Mouse (Mus musculus) lung, embryonic 14.5 days (tissue): Measurements from ENCODE around the gene Lrfn3. TPM values are rescaled to one million over a fixed set of nuclear protein-coding genes. Genes with fewer than 3 reads are reported as not detected.
A peak's percentile ranks its signal among the peaks of the same experiment; 100 is the strongest.

ENCODE experiments used
- ATAC-seq: fragments of 200-750 bp; cut with Nextera tagmentation; 2 replicates; pipeline ENCODE4 v1.8.0; 2017; ENCODE audit warnings: mild to moderate bottlenecking, moderate TSS enrichment, moderate library complexity; ENCODE audit not compliant: insufficient read depth
- DNase-seq: peaks from one replicate; pipeline ENCODE4 v3.0.0-alpha.2; 2015
- H3K27ac ChIP-seq: fragments of 300-500 bp; sonication (generic); 2 replicates; pipeline ENCODE4 v1.5.1; 2014; ENCODE audit warnings: low read depth, mild to moderate bottlenecking, moderate library complexity
- H3K27me3 ChIP-seq: fragments of 300-500 bp; sonication (generic); 2 replicates; pipeline ENCODE4 v1.6.1; 2014; ENCODE audit warnings: low read length, control low read depth; ENCODE audit not compliant: insufficient read depth
- H3K36me3 ChIP-seq: fragments of 300-500 bp; sonication (generic); 2 replicates; pipeline ENCODE4 v1.6.1; 2014; ENCODE audit warnings: control low read depth; ENCODE audit not compliant: insufficient read depth
- H3K4me1 ChIP-seq: fragments of 300-500 bp; sonication (generic); 2 replicates; pipeline ENCODE4 v1.6.1; 2014; ENCODE audit warnings: antibody characterized with exemption, control low read depth; ENCODE audit not compliant: insufficient read depth
- H3K4me2 ChIP-seq: fragments of 300-500 bp; sonication (generic); 2 replicates; pipeline ENCODE4 v1.6.1; 2014; ENCODE audit warnings: mild to moderate bottlenecking
- H3K4me3 ChIP-seq: fragments of 300-500 bp; sonication (generic); 2 replicates; pipeline ENCODE4 v1.5.1; 2014; ENCODE audit warnings: low read depth, low read length
- H3K9ac ChIP-seq: fragments of 300-500 bp; sonication (generic); 2 replicates; pipeline ENCODE4 v1.6.1; 2014
- H3K9me3 ChIP-seq: fragments of 300-500 bp; sonication (generic); 2 replicates; pipeline ENCODE4 v1.6.1; 2016; ENCODE audit warnings: low read depth, low read length, control low read depth
- CTCF ChIP-seq: IDR thresholded peaks from 2 replicates; pipeline ENCODE4 v1.5.1; 2016; ENCODE audit warnings: antibody characterized with exemption, low read depth
- WGBS: fragments of 180-500 bp; shearing (Covaris S2); extraction: QIAGEN DNeasy Blood & Tissue Kit; methylation state at CpG from one replicate; pipeline ENCODE4 v1.1.7; 2014; 5-methylcytosine and 5-hydroxymethylcytosine counted together
- polyA plus RNA-seq: library from polyadenylated mRNA; unstranded; fragments of >200 nt; fragmentation: Nextera tagmentation; extraction: Ambion mirVana; gene quantifications from 2 replicates; pipeline ENCODE4 v1.2.1, GENCODE M21; 2014

The Lrfn3 gene
- polyA plus RNA-seq, 1 experiment from 2014 or later = 3.7 TPM

DNA sequence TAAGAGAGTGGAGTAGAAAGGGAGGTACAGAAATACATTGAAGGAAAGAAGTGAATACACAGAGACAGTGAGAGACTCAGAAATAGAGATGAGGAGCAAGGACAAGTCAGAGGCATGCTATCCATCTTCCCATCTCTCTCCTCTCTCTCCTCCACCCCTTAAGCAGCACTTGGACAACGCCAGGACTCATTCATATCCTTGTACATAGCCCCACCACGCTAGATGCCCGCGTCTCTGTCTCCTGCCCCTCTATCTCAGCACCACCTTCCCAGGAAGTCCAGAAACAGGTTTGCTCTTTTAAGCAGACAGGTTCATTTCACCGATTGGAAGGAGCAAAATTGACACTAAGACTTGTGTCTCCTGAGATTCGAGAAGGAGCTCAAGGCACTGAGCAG is 769 bp upstream of the Lrfn3 start:
- Histone ChIP-seq H3K9me3 (no peaks in the 10 kb centered on the region), H3K4me3 (peak overlapping the region; percentile 76), H3K4me1 (no peaks in the 10 kb centered on the region), H3K27me3 (0 out of 2 replicates have a peak, but pooled peaks cover 3% of the 10 kb centered on the region), H3K9ac (peak overlapping the region; percentile 81), H3K36me3 (no peaks in the 10 kb centered on the region), H3K4me2 (peak overlapping the region; percentile 69), H3K27ac (no peak overlapping the region)
- DNase-seq (no peak), ATAC-seq (peak; percentile 39; the same call in 1 of the 2 replicates)
- WGBS = 53% methylated on average over 6 of the region's 6 CpGs
- no peak for TF ChIP-seq CTCF

DNA sequence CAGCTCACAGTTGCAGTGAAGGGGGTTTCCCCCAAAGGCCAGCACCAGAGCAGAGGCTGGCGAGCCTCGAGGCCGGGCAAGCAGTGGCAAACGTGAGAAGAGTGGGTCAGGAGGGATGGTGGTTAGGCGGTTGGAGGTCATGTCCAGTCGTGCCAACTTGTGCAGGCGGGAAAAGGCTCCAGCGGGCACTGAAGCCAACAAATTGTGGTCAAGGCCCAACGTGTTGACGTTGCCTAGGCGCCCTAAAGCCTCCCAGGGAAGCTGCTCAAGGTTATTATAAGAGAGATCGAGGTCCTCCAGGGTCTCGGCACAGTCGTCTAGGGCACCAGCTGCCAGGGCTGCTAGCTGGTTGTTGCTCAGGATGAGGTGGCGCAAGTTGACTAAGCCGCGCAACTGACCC is 2.5 kb downstream of the Lrfn3 start:
- Histone ChIP-seq H3K4me2 (no peak overlapping the region), H3K27me3 (0 out of 2 replicates have a peak, but pooled peaks cover 3% of the 10 kb centered on the region), H3K27ac (no peak overlapping the region), H3K4me3 (no peak overlapping the region), H3K9me3 (no peaks in the 10 kb centered on the region), H3K36me3 (0 out of 2 replicates have a peak, but pooled peaks cover 5% of the 10 kb centered on the region), H3K9ac (no peak overlapping the region), H3K4me1 (no peaks in the 10 kb centered on the region)
- 86% methylated on average over 17 of the region's 17 CpGs for WGBS
- DNase-seq = no peak
- ATAC-seq = no peak
- TF ChIP-seq CTCF = no peak

DNA sequence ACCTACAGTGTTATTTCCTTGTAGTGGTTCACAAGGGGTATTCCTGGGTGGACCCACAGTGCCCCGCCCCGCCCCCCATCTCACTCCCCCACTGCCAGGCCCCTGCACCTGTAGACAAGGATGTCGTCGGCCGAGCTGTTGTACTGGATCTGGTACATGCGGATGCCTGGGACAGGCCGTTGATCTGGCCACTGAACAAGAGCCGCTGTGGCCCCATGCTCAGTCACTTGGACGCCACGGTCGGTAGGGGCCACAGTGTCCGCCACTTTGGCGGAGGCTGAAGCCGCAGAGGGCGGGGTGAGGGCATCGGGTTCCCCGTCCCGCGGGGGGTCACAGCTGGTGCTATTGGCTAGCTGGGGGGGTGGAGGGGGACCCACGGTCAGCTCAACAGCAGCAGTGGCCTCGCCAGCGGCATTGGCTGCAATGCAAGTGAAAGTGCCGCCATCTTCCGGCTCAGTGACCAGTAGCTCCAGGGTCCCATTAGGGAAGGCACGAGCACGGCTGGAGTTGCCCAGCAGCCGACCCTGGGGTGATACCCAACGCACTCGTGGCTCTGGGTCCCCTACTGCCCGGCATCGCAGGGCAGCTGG is 3.2 kb downstream of the Lrfn3 start:
- Histone ChIP-seq H3K9ac (no peak overlapping the region), H3K36me3 (0 out of 2 replicates have a peak, but pooled peaks cover 5% of the 10 kb centered on the region), H3K27ac (no peak overlapping the region), H3K4me3 (no peak overlapping the region), H3K9me3 (no peaks in the 10 kb centered on the region), H3K27me3 (0 out of 2 replicates have a peak, but pooled peaks cover 3% of the 10 kb centered on the region), H3K4me2 (no peak overlapping the region), H3K4me1 (no peaks in the 10 kb centered on the region)
- ATAC-seq (no peak), DNase-seq (no peak)
- no peak for TF ChIP-seq CTCF
- 77% methylated on average over 31 of the region's 31 CpGs for WGBS

DNA sequence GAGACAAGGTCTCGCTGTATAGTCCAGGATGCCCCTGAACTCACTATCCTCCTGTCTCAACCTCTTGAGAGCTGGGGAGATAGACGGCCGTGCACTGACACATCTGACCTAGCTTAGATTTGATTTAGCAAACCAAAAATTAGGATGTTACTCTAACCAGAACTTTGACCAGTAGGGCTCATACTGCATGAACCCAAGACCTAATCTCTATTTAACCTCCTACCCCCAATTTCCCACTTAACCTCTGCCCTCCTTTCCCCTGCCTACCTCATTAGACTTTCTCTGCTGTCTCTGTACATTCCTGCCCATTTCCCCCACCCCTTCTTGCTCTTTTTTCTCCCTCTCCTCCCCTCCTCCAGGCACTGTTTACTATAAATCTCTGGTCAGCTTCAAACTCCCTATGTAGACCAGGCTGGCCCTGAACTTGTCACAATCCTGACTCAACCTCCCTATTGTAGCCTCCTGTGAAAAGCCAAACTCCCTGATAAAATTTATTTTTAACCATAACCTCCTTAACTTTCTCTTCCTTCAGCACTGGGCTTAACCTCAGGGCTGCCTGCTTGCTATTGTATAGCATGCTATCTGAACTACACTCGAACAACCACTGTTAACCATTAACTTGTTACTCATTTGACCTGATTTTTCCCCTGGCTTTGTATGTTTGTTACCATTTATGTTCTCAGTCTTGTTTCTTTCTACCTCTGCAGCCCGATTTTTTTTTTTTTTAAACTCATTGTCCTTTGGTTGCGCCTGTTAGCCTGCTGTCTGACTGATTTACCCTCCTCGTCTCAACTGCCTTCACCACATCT is 4.0 kb downstream of the Lrfn3 start:
- no peak overlapping the region for H3K27ac ChIP-seq
- DNase-seq (no peak), ATAC-seq (no peak)
- H3K27me3 ChIP-seq = no peaks in the 10 kb centered on the region
- 62% methylated on average over 7 of the region's 7 CpGs for WGBS
- no peak for TF ChIP-seq CTCF
- H3K9ac ChIP-seq = no peak overlapping the region
- no peak overlapping the region for H3K4me3 ChIP-seq
- 0 out of 2 replicates have a peak, but pooled peaks cover 5% of the 10 kb centered on the region for H3K36me3 ChIP-seq
- no peaks in the 10 kb centered on the region for H3K4me1 ChIP-seq
- H3K9me3 ChIP-seq = no peaks in the 10 kb centered on the region
- no peak overlapping the region for H3K4me2 ChIP-seq

DNA sequence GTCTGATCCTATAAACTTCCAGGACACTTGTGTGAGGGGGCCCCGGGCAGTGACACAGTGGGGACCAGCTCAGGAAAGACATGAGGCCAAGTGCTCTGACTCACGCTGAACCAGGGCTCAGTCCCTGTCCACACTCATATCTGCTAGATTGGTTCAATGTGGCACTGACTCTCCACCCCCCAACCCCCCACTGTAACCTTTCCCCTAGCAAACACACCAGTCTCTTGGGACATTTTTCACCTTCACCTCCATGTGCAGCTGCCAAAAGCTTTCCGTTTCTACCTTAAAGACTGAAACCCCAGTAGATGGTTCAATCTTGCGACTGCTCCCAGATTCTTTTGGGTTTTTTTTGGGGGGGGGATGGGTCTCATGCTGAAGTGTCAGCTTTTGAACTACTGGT is 8.5 kb downstream of the Lrfn3 start:
- WGBS = 58% methylated on average over 4 of the region's 4 CpGs
- no peaks in the 10 kb centered on the region for H3K4me1 ChIP-seq
- TF ChIP-seq CTCF = no peak

DNA sequence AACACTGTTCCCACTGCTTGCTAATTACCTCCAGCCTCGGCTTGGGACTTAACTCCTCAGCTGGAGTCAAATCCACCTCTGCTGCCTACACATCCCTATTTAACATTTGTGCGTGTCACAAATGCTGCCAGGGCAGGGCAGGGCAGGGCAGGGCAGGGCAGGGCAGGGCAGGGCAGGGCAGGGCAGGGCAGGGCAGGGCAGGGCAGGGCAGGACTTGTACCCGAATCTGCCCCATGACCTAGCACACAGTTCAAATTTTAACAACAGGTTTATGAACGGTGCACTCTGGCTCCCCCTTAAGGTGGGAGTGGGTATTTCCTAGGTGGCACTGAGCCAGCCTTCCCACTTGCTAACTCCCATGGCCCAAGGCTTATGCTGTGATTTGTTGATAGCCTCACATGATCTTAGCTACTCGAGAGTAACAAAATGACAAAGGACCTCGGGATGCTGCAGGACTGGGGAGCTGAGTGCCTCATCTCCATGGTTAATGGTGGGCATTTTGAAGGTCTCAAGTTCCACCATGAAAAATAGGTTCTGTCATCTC is 9.2 kb downstream of the Lrfn3 start:
- no peaks in the 10 kb centered on the region for H3K4me1 ChIP-seq
- H3K36me3 ChIP-seq = 0 out of 2 replicates have a peak, but pooled peaks cover 5% of the 10 kb centered on the region
- no peak overlapping the region for H3K4me2 ChIP-seq
- WGBS = 14% methylated on average over 6 of the region's 6 CpGs
- no peaks in the 10 kb centered on the region for H3K9me3 ChIP-seq
- ATAC-seq (no peak), DNase-seq (peak; percentile 85)
- no peak overlapping the region for H3K4me3 ChIP-seq
- H3K27me3 ChIP-seq = peaks cover 3% of the 10 kb centered on the region; the same call in 1 of the 2 replicates
- H3K27ac ChIP-seq = no peak overlapping the region
- TF ChIP-seq CTCF = peak; percentile 83
- no peak overlapping the region for H3K9ac ChIP-seq

More for the DNA sequence above, 8.5 kb downstream of the Lrfn3 start:
- H3K36me3 ChIP-seq = 0 out of 2 replicates have a peak, but pooled peaks cover 5% of the 10 kb centered on the region
- no peak overlapping the region for H3K27ac ChIP-seq
- ATAC-seq = no peak
- H3K9ac ChIP-seq = no peak overlapping the region
- no peak for DNase-seq
- no peaks in the 10 kb centered on the region for H3K27me3 ChIP-seq
- H3K4me2 ChIP-seq = no peak overlapping the region
- no peak overlapping the region for H3K4me3 ChIP-seq
- no peaks in the 10 kb centered on the region for H3K9me3 ChIP-seq

DNA sequence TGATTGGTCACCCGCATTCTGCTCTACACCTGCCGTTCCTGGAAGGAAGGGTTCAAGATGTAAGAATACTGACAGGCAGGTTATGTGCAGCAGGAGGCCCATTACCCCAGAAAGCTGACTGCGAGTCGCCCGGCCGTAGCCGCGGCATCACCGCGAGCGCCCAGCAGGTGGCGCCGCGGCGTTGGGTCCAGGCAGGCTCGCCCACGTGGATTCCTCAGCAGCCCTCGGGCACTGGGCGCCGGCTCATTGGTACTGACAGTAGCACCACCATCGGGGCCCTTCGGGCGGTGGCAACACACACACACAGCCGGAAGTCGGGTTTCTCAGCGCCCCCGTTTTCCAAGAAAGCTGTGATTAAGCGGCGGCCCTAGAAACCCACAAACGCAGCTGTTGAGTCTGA is 14.7 kb downstream of the Lrfn3 start:
- ATAC-seq (no peak), DNase-seq (peak; percentile 81)
- peak; percentile 64 for TF ChIP-seq CTCF
- Histone ChIP-seq H3K4me1 (no peaks in the 10 kb centered on the region), H3K27ac (no peak overlapping the region), H3K27me3 (peaks cover 19% of the 10 kb centered on the region; the same call in 1 of the 2 replicates), H3K9ac (no peak overlapping the region), H3K9me3 (no peaks in the 10 kb centered on the region), H3K4me2 (no peak overlapping the region), H3K36me3 (no peaks in the 10 kb centered on the region), H3K4me3 (no peak overlapping the region)
- WGBS = 2% methylated on average over 30 of the region's 30 CpGs
